Mouse (Mus musculus) midbrain, embryonic 12.5 days (tissue): ENCODE data around the gene Nudt8. TPM values are rescaled to one million over a fixed set of nuclear protein-coding genes. Genes with fewer than 3 reads are reported as not detected.
"Not testable (repeated sequence)": the region's sequence is repeated elsewhere in the genome, so short reads cannot be mapped to it uniquely, and the experiment has no call there.

ENCODE experiments used
- ATAC-seq: fragments of 200-750 bp; cut with Nextera tagmentation; 2 replicates; pipeline ENCODE4 v1.8.0; 2017; ENCODE audit warnings: low read depth, moderate TSS enrichment, moderate library complexity; ENCODE audit not compliant: low FRiP score
- H3K27ac ChIP-seq: fragments of 300-500 bp; sonication (generic); replicated peaks from 2 replicates; pipeline ENCODE4 v1.5.1; 2016; ENCODE audit warnings: mild to moderate bottlenecking
- H3K27me3 ChIP-seq: fragments of 300-500 bp; sonication (generic); 2 replicates; pipeline ENCODE4 v1.6.1; 2016; ENCODE audit warnings: mild to moderate bottlenecking
- H3K36me3 ChIP-seq: fragments of 300-500 bp; sonication (generic); 2 replicates; pipeline ENCODE4 v1.6.1; 2016
- H3K4me1 ChIP-seq: fragments of 300-500 bp; sonication (generic); 2 replicates; pipeline ENCODE4 v1.6.1; 2016
- H3K4me2 ChIP-seq: fragments of 300-500 bp; sonication (generic); replicated peaks from 2 replicates; pipeline ENCODE4 v1.6.1; 2016; ENCODE audit warnings: mild to moderate bottlenecking, moderate library complexity
- H3K4me3 ChIP-seq: fragments of 300-500 bp; sonication (generic); 2 replicates; pipeline ENCODE4 v1.5.1; 2016; ENCODE audit warnings: mild to moderate bottlenecking
- H3K9ac ChIP-seq: fragments of 300-500 bp; sonication (generic); replicated peaks from 2 replicates; pipeline ENCODE4 v1.6.1; 2016; ENCODE audit warnings: mild to moderate bottlenecking, moderate library complexity
- H3K9me3 ChIP-seq: fragments of 300-500 bp; sonication (generic); 2 replicates; pipeline ENCODE4 v1.6.1; 2016; ENCODE audit warnings: mild to moderate bottlenecking
- WGBS: fragments of 180-500 bp; shearing (Covaris S2); methylation state at CpG from one replicate; pipeline ENCODE4 v1.1.7; 2016; 5-methylcytosine and 5-hydroxymethylcytosine counted together
- polyA plus RNA-seq: library from polyadenylated mRNA; unstranded; fragments of >200 nt; fragmentation: Nextera tagmentation; extraction: Ambion mirVana; gene quantifications from 2 replicates; pipeline ENCODE4 v1.2.1, GENCODE M21; 2016

Gene Nudt8
- polyA plus RNA-seq, 1 experiment from 2014 or later: 15.6 TPM

DNA sequence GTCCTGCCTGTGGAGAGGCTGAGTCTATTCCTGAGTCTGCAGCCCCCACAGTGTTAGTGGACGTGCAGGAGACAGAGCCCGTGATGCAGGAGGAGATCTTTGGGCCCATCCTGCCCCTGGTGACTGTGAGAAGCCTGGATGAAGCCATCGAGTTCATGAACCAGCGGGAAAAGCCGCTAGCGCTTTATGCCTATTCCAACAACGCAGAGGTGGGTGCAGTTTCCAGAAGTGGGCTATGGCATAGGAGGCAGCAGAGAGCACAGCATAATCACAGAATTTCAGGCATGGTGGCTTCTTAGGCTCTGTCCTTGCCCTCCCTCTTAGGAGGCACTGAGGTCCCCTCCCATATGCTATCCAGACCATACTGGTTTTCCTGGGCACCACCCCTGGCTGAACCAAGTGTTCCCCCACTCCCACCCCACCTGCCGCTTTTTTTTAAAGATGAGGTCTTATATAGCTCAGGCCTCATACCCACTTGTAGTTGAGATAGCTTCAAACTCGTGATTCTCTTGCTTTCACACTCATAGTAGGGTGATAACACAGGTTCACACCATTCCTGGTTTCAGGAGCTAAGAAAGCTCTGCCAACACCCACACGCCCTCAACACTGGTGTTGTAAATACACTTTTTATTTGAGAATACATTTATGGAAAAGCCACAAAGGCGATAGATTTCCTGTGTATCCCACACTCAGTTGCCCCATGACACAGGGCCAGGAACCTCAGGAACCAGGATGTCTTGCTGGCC is 33.9 kb upstream of the Nudt8 start:
- no peaks in the 10 kb centered on the region for H3K9me3 ChIP-seq
- 68% methylated on average over 11 of the region's 11 CpGs for WGBS
- no peak overlapping the region for H3K4me2 ChIP-seq
- ATAC-seq: no peak
- no peaks in the 10 kb centered on the region for H3K27me3 ChIP-seq
- H3K36me3 ChIP-seq: no peaks in the 10 kb centered on the region
- H3K4me1 ChIP-seq: no peaks in the 10 kb centered on the region
- no peak overlapping the region for H3K27ac ChIP-seq
- H3K9ac ChIP-seq: no peak overlapping the region
- no peak overlapping the region for H3K4me3 ChIP-seq

DNA sequence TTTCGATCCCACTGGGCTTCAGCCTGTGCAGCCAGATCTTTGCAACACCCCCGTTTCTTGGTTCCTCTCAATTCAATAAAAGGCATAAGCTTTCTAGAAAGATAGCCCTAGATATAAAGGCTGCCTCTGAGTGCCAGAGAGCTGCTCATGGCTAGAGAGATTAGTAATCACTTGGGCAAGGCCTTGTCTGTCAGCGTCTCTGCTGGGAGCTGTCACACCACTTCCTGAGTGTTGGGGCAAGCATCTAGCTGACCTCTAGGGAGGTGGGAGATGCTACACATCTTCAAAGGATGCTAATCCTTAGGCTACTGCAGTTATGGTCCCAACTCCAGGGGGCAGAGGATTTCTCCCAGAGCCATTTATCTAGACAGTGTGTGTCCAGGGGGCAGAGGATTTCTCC is 33.1 kb upstream of the Nudt8 start:
- H3K4me1 ChIP-seq: no peaks in the 10 kb centered on the region
- no peaks in the 10 kb centered on the region for H3K36me3 ChIP-seq
- H3K27me3 ChIP-seq: no peaks in the 10 kb centered on the region
- no peak overlapping the region for H3K9ac ChIP-seq
- H3K9me3 ChIP-seq: no peaks in the 10 kb centered on the region
- WGBS: 66% methylated on average over 3 of the region's 3 CpGs
- H3K4me2 ChIP-seq: no peak overlapping the region
- no peak for ATAC-seq
- H3K4me3 ChIP-seq: no peak overlapping the region
- H3K27ac ChIP-seq: no peak overlapping the region

DNA sequence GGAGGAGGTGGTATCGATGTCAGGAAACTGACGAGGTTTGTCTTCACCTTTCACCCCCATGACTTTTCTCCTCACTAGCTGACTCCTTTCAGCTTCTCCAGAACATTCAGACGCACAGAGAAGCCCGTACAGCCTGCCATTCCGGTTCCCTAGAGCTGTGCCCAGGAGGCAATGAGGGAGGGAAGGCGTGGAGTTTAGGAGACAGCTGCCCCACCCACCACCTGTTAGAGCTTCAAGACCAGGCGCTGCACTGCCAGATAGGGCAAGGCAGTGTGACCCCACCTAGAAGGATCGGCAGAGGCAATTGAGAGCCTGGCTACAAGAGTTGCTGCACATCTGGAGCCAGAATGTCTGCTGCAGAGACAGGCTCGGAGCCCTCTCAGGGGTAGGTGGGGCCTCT is 28.2 kb upstream of the Nudt8 start, which contains the start of gene Aldh3b2:
Gene Aldh3b2 (plus strand): TSS at position 100 of the 400 bp plus-strand sequence.
- H3K27me3 ChIP-seq: no peaks in the 10 kb centered on the region
- H3K9me3 ChIP-seq: no peaks in the 10 kb centered on the region
- H3K4me1 ChIP-seq: no peaks in the 10 kb centered on the region
- H3K36me3 ChIP-seq: no peaks in the 10 kb centered on the region
- no peak within 1 kb of the TSS for H3K4me2 ChIP-seq
- H3K4me3 ChIP-seq: no peak within 1 kb of the TSS
- ATAC-seq: no peak
- no peak within 1 kb of the TSS for H3K9ac ChIP-seq
- 64% methylated on average over 9 of the region's 9 CpGs for WGBS
- H3K27ac ChIP-seq: no peak within 1 kb of the TSS

DNA sequence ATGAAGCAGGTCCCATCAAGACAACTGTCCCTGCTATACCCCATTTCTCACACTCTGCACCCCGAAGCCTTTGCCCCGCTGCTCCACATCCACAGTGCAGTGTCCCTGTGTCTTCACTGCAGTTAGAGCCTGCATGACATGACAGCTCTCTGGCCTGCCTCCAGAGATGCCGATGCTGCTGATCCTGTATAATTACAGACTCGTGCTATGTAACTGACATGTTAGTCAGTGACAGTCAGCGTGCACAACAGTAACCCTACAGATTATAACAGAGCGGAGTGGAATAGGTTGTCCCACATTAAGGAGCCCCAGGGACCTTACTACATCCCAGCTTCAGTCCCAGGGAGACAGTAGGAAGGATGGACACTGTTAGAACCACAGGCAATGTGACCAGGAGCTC is 25.8 kb upstream of the Nudt8 start:
- not testable (repeated sequence) for H3K9ac ChIP-seq, H3K4me2 ChIP-seq, H3K4me3 ChIP-seq, H3K9me3 ChIP-seq, H3K27ac ChIP-seq, H3K36me3 ChIP-seq, H3K27me3 ChIP-seq, H3K4me1 ChIP-seq, ATAC-seq
- WGBS: 90% methylated on average over 6 of the region's 6 CpGs

DNA sequence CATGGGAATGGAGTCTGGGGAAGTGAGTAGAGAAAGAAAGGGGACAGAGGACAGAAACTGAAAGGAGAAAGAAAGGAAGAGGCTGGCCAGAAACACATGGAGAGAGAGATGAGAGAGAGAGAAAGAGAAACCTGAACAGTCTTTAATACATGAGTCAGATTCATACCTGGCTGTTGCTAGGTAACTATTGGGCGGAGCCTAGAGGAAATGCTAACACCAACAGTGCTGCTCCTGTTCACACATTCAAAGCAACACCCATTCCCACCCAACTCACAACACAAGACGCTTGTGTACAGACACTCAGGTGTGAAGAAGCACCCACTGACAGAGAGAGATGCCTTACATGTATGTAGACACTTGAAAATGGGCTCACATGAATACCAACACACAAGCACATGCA is 24.5 kb upstream of the Nudt8 start:
- Histone ChIP-seq H3K27me3 (no peaks in the 10 kb centered on the region; the same call in 1 of the 2 replicates), H3K36me3 (no peaks in the 10 kb centered on the region), H3K4me2 (no peak overlapping the region), H3K4me3 (no peak overlapping the region), H3K9ac (no peak overlapping the region), H3K9me3 (no peaks in the 10 kb centered on the region), H3K27ac (no peak overlapping the region), H3K4me1 (no peaks in the 10 kb centered on the region)
- no peak for ATAC-seq
- WGBS: 75% methylated on average over 2 of the region's 2 CpGs

DNA sequence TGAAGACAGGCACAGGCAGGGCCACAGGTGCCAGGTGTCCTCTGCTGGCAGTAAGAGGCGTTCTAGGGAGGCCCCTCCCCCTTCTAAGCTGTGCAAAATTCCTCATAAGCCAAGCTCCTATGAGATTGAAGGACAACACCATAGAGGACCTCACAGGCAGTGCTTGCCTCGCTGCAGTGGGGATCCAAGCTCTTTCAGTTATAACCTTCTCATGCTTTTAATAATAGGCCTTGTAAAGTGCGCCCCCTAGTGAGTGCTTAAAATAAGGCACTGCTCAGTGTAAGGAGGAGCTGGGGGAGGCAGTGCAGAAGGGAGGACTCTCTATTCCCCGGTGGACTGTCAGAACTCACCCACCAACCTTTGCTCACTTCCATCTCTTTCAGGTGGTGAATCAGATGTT is 20.1 kb upstream of the Nudt8 start:
- peak; percentile 27; the same call in 1 of the 2 replicates for ATAC-seq
- 18% methylated on average over 4 of the region's 4 CpGs for WGBS

DNA sequence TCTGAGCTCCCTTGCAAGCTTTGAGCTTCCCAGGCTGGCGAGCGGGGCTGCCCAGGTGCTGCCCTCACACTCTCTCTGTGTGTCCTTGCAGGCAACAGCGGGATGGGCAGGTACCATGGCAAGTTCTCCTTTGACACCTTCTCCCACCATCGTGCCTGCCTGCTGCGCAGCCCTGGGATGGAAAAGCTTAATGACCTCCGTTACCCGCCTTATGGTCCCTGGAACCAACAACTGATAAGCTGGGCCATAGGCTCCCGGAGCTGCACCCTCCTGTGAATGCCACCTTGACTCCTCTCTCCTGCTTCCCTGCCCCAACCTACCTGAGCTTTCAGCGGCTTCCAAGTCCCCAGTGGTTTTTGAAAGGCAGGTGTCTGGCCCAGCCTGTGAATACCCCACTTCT is 19.5 kb upstream of the Nudt8 start:
- no peak for ATAC-seq

More for the DNA sequence above, 20.1 kb upstream of the Nudt8 start:
- H3K9me3 ChIP-seq: no peaks in the 10 kb centered on the region
- no peak overlapping the region for H3K9ac ChIP-seq
- H3K27me3 ChIP-seq: no peaks in the 10 kb centered on the region; the same call in 1 of the 2 replicates
- H3K27ac ChIP-seq: no peak overlapping the region
- no peak overlapping the region for H3K4me2 ChIP-seq
- H3K36me3 ChIP-seq: no peaks in the 10 kb centered on the region
- peaks cover 12% of the 10 kb centered on the region for H3K4me1 ChIP-seq
- no peak overlapping the region for H3K4me3 ChIP-seq

DNA sequence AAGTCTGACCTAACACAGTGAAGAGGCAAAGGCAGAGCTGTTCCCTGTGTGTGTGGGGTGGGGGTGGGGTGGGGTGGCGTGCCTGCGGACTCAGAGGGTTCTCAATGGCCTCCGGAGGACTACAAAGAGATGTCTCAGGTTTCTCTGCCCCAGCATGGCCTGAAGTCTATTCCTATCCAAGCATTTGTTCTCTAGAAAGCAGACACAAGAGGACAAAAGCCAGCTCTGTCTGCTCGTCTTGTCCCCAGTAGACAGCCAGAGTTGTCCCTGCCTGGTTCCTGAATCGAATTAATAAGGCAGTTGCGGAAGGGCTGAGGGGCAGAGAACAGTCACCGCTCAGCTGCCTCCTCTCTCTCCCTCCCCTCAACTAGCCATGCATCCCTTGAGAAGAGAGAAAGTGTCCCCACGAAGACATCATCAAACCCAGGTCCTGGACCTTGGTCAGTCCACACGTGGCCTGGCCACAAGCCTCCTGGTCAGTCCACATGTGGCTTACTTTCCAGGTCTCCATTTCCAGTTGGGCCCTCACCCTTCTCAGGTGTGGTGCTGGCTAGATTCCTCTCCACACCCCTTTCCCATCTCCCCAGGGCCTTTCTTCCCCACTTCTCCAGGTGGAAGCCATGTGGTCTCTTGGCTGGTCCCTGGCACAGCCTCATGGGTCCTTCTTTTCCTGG is 16.7 kb upstream of the Nudt8 start:
- WGBS: 32% methylated on average over 9 of the region's 9 CpGs
- Histone ChIP-seq H3K36me3 (no peaks in the 10 kb centered on the region), H3K9ac (peak overlapping the region; percentile 24; the same call in 1 of the 2 replicates), H3K9me3 (no peaks in the 10 kb centered on the region), H3K27me3 (no peaks in the 10 kb centered on the region; the same call in 1 of the 2 replicates), H3K4me1 (peaks cover 17% of the 10 kb centered on the region), H3K4me3 (no peak overlapping the region), H3K27ac (no peak overlapping the region), H3K4me2 (no peak overlapping the region)
- no peak for ATAC-seq

More for the DNA sequence above, 19.5 kb upstream of the Nudt8 start:
- no peak overlapping the region for H3K4me2 ChIP-seq
- H3K4me1 ChIP-seq: peaks cover 12% of the 10 kb centered on the region
- H3K9me3 ChIP-seq: no peaks in the 10 kb centered on the region
- WGBS: 83% methylated on average over 9 of the region's 9 CpGs
- H3K9ac ChIP-seq: no peak overlapping the region
- no peak overlapping the region for H3K4me3 ChIP-seq
- H3K27me3 ChIP-seq: no peaks in the 10 kb centered on the region; the same call in 1 of the 2 replicates
- H3K36me3 ChIP-seq: no peaks in the 10 kb centered on the region
- no peak overlapping the region for H3K27ac ChIP-seq

DNA sequence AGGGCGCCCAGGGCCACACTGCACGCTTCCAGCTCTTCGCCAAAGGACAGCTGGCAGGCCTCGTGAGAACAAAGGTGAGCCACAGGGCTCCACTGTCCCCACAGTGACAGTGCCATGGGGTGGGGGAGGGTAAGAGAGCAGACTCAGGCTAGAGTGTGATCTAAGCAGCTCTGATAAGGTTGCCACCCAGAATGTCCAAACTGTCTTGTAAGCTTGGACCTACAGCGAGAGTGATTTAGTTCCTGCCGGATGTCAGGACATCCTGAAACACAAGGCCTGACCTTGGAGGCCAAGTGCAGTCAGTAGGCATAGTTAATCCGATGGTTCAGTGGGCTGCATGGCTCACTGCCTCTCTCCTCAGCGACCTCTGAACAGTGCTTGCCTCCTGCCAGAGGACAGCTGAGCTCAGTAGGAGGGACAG is 15.1 kb upstream of the Nudt8 start:
- 0 out of 2 replicates have a peak overlapping the region, but pooled peaks have one; percentile 8 for H3K9ac ChIP-seq
- no peaks in the 10 kb centered on the region; the same call in 1 of the 2 replicates for H3K27me3 ChIP-seq
- no peak for ATAC-seq
- no peak overlapping the region; the same call in 1 of the 2 replicates for H3K27ac ChIP-seq
- no peaks in the 10 kb centered on the region for H3K36me3 ChIP-seq
- no peaks in the 10 kb centered on the region for H3K9me3 ChIP-seq
- 17% methylated on average over 8 of the region's 8 CpGs for WGBS
- H3K4me1 ChIP-seq: peaks cover 17% of the 10 kb centered on the region
- H3K4me3 ChIP-seq: no peak overlapping the region
- H3K4me2 ChIP-seq: no peak overlapping the region

DNA sequence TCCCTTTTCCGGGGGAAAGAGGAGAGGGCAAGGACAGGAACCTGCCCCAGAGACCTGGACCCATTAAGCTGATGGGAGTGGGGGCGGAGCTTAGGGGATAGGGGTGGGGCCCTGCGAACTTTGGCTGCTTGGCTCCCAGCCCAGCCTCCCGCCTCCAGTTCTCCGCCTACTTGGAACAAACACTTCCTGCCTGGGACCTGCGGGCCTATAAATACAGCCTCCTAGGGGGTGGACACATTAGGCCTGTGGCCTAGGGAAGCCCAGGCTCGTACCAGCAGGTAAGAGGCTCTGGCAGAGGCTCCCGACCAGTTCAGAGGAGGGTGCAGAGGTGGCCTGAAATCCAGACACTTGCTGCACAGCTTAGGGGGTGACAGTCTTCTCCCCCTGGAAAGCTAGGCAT is 14.0 kb upstream of the Nudt8 start, which contains the start of gene Acy3:
Gene Acy3 (plus strand): TSS at position 237 of the 400 bp plus-strand sequence.
- 18% methylated on average over 8 of the region's 8 CpGs for WGBS
- Histone ChIP-seq H3K4me2 (no peak within 1 kb of the TSS), H3K36me3 (no peaks in the 10 kb centered on the region), H3K4me1 (peaks cover 17% of the 10 kb centered on the region), H3K27ac (no peak within 1 kb of the TSS), H3K27me3 (no peaks in the 10 kb centered on the region), H3K9ac (no peak within 1 kb of the TSS), H3K9me3 (no peaks in the 10 kb centered on the region), H3K4me3 (no peak within 1 kb of the TSS)
- no peak for ATAC-seq

DNA sequence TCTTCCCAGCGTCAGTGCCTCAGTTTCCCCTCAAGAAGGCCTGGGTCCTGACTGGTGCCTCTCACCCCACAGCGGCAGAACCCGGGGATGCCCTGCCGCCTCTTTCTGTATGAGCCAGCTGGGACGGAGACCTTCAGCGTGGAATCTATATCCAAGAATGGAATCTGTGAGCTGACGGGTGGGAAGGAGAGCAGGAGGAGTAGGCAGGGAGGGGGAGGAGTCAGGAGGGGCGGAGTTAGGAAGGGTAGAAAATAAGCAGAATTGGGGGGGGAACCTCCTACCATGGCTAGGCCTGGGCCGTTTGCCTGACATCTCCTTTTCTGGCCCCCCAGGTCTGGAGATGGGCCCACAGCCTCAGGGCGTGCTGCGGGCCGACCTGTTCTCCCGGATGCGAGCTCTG is 12.3 kb upstream of the Nudt8 start:
- Histone ChIP-seq H3K9ac (no peak overlapping the region), H3K9me3 (no peaks in the 10 kb centered on the region), H3K27me3 (no peaks in the 10 kb centered on the region), H3K4me1 (peaks cover 17% of the 10 kb centered on the region), H3K4me2 (no peak overlapping the region), H3K4me3 (no peak overlapping the region), H3K27ac (no peak overlapping the region), H3K36me3 (no peaks in the 10 kb centered on the region)
- no peak for ATAC-seq
- 93% methylated on average over 14 of the region's 14 CpGs for WGBS

DNA sequence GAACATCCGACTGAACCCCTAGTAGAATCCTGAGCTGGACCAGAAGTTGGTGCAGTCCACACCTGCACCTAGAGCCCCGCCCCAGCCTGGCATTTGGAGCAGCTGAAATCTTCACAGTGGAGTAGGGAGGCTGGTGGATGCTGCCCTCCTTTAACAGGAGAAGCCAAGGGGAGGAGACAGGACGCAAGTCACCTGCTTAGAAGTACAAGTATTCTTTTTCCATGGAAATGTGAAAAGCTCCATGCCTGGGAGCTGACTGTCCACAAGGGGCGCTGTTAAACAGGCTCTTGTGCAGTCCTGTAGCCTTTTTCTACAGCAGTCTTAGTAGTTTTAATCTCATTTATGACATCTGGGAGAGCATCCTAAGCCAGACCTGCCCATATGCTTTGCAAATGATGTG is 11.6 kb upstream of the Nudt8 start:
- no peak for ATAC-seq
- no peak overlapping the region for H3K27ac ChIP-seq
- H3K36me3 ChIP-seq: no peaks in the 10 kb centered on the region
- H3K4me3 ChIP-seq: no peak overlapping the region
- H3K4me1 ChIP-seq: peaks cover 14% of the 10 kb centered on the region
- no peaks in the 10 kb centered on the region for H3K27me3 ChIP-seq
- WGBS: 87% methylated on average over 4 of the region's 4 CpGs
- no peak overlapping the region for H3K4me2 ChIP-seq
- H3K9me3 ChIP-seq: no peaks in the 10 kb centered on the region
- no peak overlapping the region for H3K9ac ChIP-seq
